Mouse (Mus musculus) G1E (cell line): ENCODE results near the gene Klk4.

Source experiments
- CTCF ChIP-seq: IDR thresholded peaks from 2 replicates; pipeline ENCODE4 v1.5.1; 2012; ENCODE audit warnings: low read depth, low read length, inconsistent platforms, mixed read lengths
- GATA1 ChIP-seq: IDR thresholded peaks from 2 replicates; pipeline ENCODE4 v1.6.1; 2012; ENCODE audit warnings: borderline replicate concordance, low read length, inconsistent platforms, mixed read lengths
- GATA2 ChIP-seq: IDR thresholded peaks from 2 replicates; pipeline ENCODE4 v1.6.1; 2012; ENCODE audit warnings: low read depth, low read length, inconsistent platforms, borderline replicate concordance
- TAL1 ChIP-seq: conservative IDR thresholded peaks from 2 replicates; pipeline ENCODE4 v1.6.1; 2012; ENCODE audit warnings: low read depth, low read length, inconsistent platforms, mixed read lengths

DNA sequence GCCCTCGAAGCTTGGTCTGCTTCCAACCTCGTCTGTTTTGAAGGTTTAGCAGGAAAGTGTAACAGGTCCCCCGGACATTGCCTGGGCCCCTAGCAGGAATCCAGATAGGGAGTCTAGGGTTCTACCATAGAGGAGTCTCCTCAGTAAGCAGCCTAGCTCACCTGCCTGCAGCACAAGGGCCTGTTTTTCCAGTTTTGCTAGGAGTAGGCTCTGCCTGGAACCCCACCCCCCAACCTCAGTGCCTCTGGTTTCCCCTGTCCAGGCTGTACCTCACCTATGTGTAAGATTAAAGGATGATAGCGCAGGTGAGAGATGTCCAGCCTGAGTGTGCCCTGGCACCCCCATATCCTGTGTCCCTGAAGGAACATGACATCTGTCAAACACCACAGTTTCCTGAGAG lies 4.5 kb upstream of the Klk4 start:
- TF ChIP-seq CTCF (no peak), GATA1 (no peak), GATA2 (no peak), TAL1 (no peak)
